Mouse (Mus musculus): ENCODE data around the gene Adam12. TPM values are rescaled to one million over a fixed set of nuclear protein-coding genes. Genes with fewer than 3 reads are reported as not detected.

Gene Adam12
- polyA plus RNA-seq, 1 experiment from 2014 or later: 7.3 TPM

GRCm38 (mm10) chr7:133876646-133877342 is 355.2 kb downstream of the Adam12 start:
- 73% methylated on average over 17 of the region's 17 CpGs for WGBS
- Histone ChIP-seq H3K36me3 (no peaks in the 10 kb centered on the region), H3K27ac (no peak overlapping the region), H3K27me3 (no peaks in the 10 kb centered on the region), H3K4me2 (replicated peaks) (no peak overlapping the region), H3K4me1 (peaks cover 4% of the 10 kb centered on the region), H3K4me3 (no peak overlapping the region), H3K9ac (no peak overlapping the region), H3K9me3 (no peaks in the 10 kb centered on the region)
- ATAC-seq (ENCODE audit: low FRiP score, low read depth): no peak

GRCm38 (mm10) chr7:133876139-133876538 is 355.8 kb downstream of the Adam12 start:
- no peak overlapping the region for H3K4me3 ChIP-seq
- peaks cover 4% of the 10 kb centered on the region for H3K4me1 ChIP-seq
- H3K27ac ChIP-seq: no peak overlapping the region
- 66% methylated on average over 3 of the region's 3 CpGs for WGBS
- no peaks in the 10 kb centered on the region for H3K36me3 ChIP-seq
- no peaks in the 10 kb centered on the region for H3K27me3 ChIP-seq
- no peaks in the 10 kb centered on the region for H3K9me3 ChIP-seq
- H3K9ac ChIP-seq: no peak overlapping the region
- H3K4me2 ChIP-seq (replicated peaks): no peak overlapping the region
- no peak for ATAC-seq (ENCODE audit: low FRiP score, low read depth)

- H3K9me3 ChIP-seq: no peaks in the 10 kb centered on the region
- no peak overlapping the region for H3K4me3 ChIP-seq
- no peak overlapping the region for H3K27ac ChIP-seq
- H3K36me3 ChIP-seq: no peaks in the 10 kb centered on the region
- H3K4me2 ChIP-seq (replicated peaks): no peak overlapping the region
- no peak for ATAC-seq (ENCODE audit: low FRiP score, low read depth)
- H3K9ac ChIP-seq: no peak overlapping the region
- H3K27me3 ChIP-seq: peaks cover 3% of the 10 kb centered on the region; the same call in 1 of the 2 replicates
- WGBS: 83% methylated on average over 5 of the region's 5 CpGs
- H3K4me1 ChIP-seq: no peaks in the 10 kb centered on the region
Measured at GRCm38 (mm10) chr7:133872701-133873100, 359.2 kb downstream of the Adam12 start.

- Histone ChIP-seq H3K27me3 (peaks cover 7% of the 10 kb centered on the region), H3K27ac (no peak overlapping the region), H3K4me1 (no peaks in the 10 kb centered on the region), H3K36me3 (no peaks in the 10 kb centered on the region), H3K9ac (no peak overlapping the region), H3K9me3 (no peaks in the 10 kb centered on the region), H3K4me3 (no peak overlapping the region), H3K4me2 (replicated peaks) (no peak overlapping the region)
- ATAC-seq (ENCODE audit: low FRiP score, low read depth): no peak
- WGBS: 81% methylated on average over 4 of the region's 4 CpGs
Measured at GRCm38 (mm10) chr7:133870265-133870664, 361.7 kb downstream of the Adam12 start.

- no peak for ATAC-seq (ENCODE audit: low FRiP score, low read depth)
- 93% methylated on average over 4 of the region's 4 CpGs for WGBS
Measured at GRCm38 (mm10) chr7:133863684-133864083, 368.3 kb downstream of the Adam12 start.

GRCm38 (mm10) chr7:133863151-133863550 is 368.8 kb downstream of the Adam12 start:
- H3K9ac ChIP-seq: no peak overlapping the region
- no peaks in the 10 kb centered on the region for H3K4me1 ChIP-seq
- H3K36me3 ChIP-seq: no peaks in the 10 kb centered on the region
- H3K9me3 ChIP-seq: no peaks in the 10 kb centered on the region
- no peak overlapping the region for H3K4me3 ChIP-seq
- no peak for ATAC-seq (ENCODE audit: low FRiP score, low read depth)
- H3K27me3 ChIP-seq: peaks cover 4% of the 10 kb centered on the region; the same call in 1 of the 2 replicates
- H3K27ac ChIP-seq: no peak overlapping the region
- WGBS: 65% methylated on average over 3 of the region's 3 CpGs
- no peak overlapping the region for H3K4me2 ChIP-seq (replicated peaks)

More at GRCm38 (mm10) chr7:133863684-133864083, 368.3 kb downstream of the Adam12 start:
- H3K36me3 ChIP-seq: no peaks in the 10 kb centered on the region
- no peak overlapping the region for H3K9ac ChIP-seq
- no peaks in the 10 kb centered on the region for H3K9me3 ChIP-seq
- H3K4me3 ChIP-seq: no peak overlapping the region
- peaks cover 4% of the 10 kb centered on the region; the same call in 1 of the 2 replicates for H3K27me3 ChIP-seq
- no peak overlapping the region for H3K27ac ChIP-seq
- no peak overlapping the region for H3K4me2 ChIP-seq (replicated peaks)
- no peaks in the 10 kb centered on the region for H3K4me1 ChIP-seq

GRCm38 (mm10) chr7:133862723-133863122 is 369.2 kb downstream of the Adam12 start:
- Histone ChIP-seq H3K27ac (no peak overlapping the region), H3K4me1 (no peaks in the 10 kb centered on the region), H3K4me3 (no peak overlapping the region), H3K9ac (no peak overlapping the region), H3K36me3 (no peaks in the 10 kb centered on the region), H3K4me2 (replicated peaks) (no peak overlapping the region), H3K9me3 (no peaks in the 10 kb centered on the region), H3K27me3 (peaks cover 4% of the 10 kb centered on the region; the same call in 1 of the 2 replicates)
- ATAC-seq (ENCODE audit: low FRiP score, low read depth): no peak
- WGBS: 83% methylated on average over 5 of the region's 5 CpGs

- H3K27me3 ChIP-seq: peaks cover 2% of the 10 kb centered on the region; the same call in 1 of the 2 replicates
- no peaks in the 10 kb centered on the region for H3K4me1 ChIP-seq
- H3K4me2 ChIP-seq (replicated peaks): no peak overlapping the region
- no peak overlapping the region for H3K27ac ChIP-seq
- no peaks in the 10 kb centered on the region for H3K36me3 ChIP-seq
- no peak overlapping the region for H3K9ac ChIP-seq
- H3K4me3 ChIP-seq: no peak overlapping the region
- no peaks in the 10 kb centered on the region for H3K9me3 ChIP-seq
- ATAC-seq (ENCODE audit: low FRiP score, low read depth): no peak
- WGBS: 94% methylated on average over 6 of the region's 6 CpGs
Measured at GRCm38 (mm10) chr7:133862233-133862632, 369.7 kb downstream of the Adam12 start.

GRCm38 (mm10) chr7:133859548-133859947 is 372.4 kb downstream of the Adam12 start:
- ATAC-seq (ENCODE audit: low FRiP score, low read depth): no peak
- WGBS: 70% methylated on average over 4 of the region's 4 CpGs
- no peak overlapping the region for H3K4me2 ChIP-seq (replicated peaks)
- H3K4me1 ChIP-seq: no peaks in the 10 kb centered on the region
- no peaks in the 10 kb centered on the region for H3K27me3 ChIP-seq
- H3K36me3 ChIP-seq: no peaks in the 10 kb centered on the region
- H3K9ac ChIP-seq: no peak overlapping the region
- H3K27ac ChIP-seq: no peak overlapping the region
- no peaks in the 10 kb centered on the region for H3K9me3 ChIP-seq
- no peak overlapping the region for H3K4me3 ChIP-seq

- Histone ChIP-seq H3K27ac (no peak overlapping the region), H3K4me1 (no peaks in the 10 kb centered on the region), H3K9me3 (no peaks in the 10 kb centered on the region), H3K4me2 (replicated peaks) (no peak overlapping the region), H3K36me3 (no peaks in the 10 kb centered on the region), H3K4me3 (no peak overlapping the region), H3K9ac (no peak overlapping the region), H3K27me3 (no peaks in the 10 kb centered on the region)
- 91% methylated on average over 3 of the region's 3 CpGs for WGBS
- ATAC-seq (ENCODE audit: low FRiP score, low read depth): no peak
Measured at GRCm38 (mm10) chr7:133858506-133858905, 373.4 kb downstream of the Adam12 start.

GRCm38 (mm10) chr7:133856278-133856677 is 375.7 kb downstream of the Adam12 start:
- 37% methylated on average over 3 of the region's 3 CpGs for WGBS
- Histone ChIP-seq H3K27ac (no peak overlapping the region), H3K4me2 (replicated peaks) (no peak overlapping the region), H3K9ac (no peak overlapping the region), H3K9me3 (no peaks in the 10 kb centered on the region), H3K27me3 (no peaks in the 10 kb centered on the region), H3K4me3 (no peak overlapping the region), H3K36me3 (no peaks in the 10 kb centered on the region), H3K4me1 (no peaks in the 10 kb centered on the region)
- ATAC-seq (ENCODE audit: low FRiP score, low read depth): peak; percentile 40; the same call in 1 of the 2 replicates

GRCm38 (mm10) chr7:133850735-133851134 is 381.2 kb downstream of the Adam12 start:
- Histone ChIP-seq H3K27ac (no peak overlapping the region), H3K4me1 (peaks cover 4% of the 10 kb centered on the region), H3K36me3 (no peaks in the 10 kb centered on the region), H3K4me2 (replicated peaks) (no peak overlapping the region), H3K9ac (no peak overlapping the region), H3K27me3 (no peaks in the 10 kb centered on the region), H3K9me3 (no peaks in the 10 kb centered on the region), H3K4me3 (no peak overlapping the region)
- ATAC-seq (ENCODE audit: low FRiP score, low read depth): no peak

GRCm38 (mm10) chr7:133848180-133848579 is 383.8 kb downstream of the Adam12 start:
- Histone ChIP-seq H3K9me3 (no peaks in the 10 kb centered on the region), H3K9ac (no peak overlapping the region), H3K36me3 (no peaks in the 10 kb centered on the region), H3K4me3 (no peak overlapping the region), H3K27ac (no peak overlapping the region), H3K4me2 (replicated peaks) (no peak overlapping the region), H3K27me3 (no peaks in the 10 kb centered on the region), H3K4me1 (peaks cover 4% of the 10 kb centered on the region)
- no peak for ATAC-seq (ENCODE audit: low FRiP score, low read depth)
- WGBS: 67% methylated on average over 2 of the region's 2 CpGs
